Mouse (Mus musculus): ENCODE measurements around the gene Aff3.

- TF ChIP-seq CTCF (IDR thresholded peaks at IDR 0.05; ENCODE audit: insufficient read depth, low read depth, low read length): no peak
- TF ChIP-seq POLR2A (IDR thresholded peaks at IDR 0.05; ENCODE audit: insufficient read depth, low read depth, low read length): no peak
Measured at GRCm38 (mm10) chr1:38526568-38526967, 138.2 kb downstream of the Aff3 start.
